Mouse (Mus musculus) stomach, postnatal 0 days (tissue): ENCODE measurements around the gene 1110004F10Rik.

ENCODE experiments used
- CTCF ChIP-seq: IDR thresholded peaks from 2 replicates; pipeline ENCODE4 v1.5.1; 2016; ENCODE audit warnings: antibody characterized with exemption, low read depth, mild to moderate bottlenecking, moderate library complexity
- EP300 ChIP-seq: optimal IDR thresholded peaks from 2 replicates; pipeline ENCODE3; 2016; ENCODE audit warnings: antibody characterized with exemption

DNA sequence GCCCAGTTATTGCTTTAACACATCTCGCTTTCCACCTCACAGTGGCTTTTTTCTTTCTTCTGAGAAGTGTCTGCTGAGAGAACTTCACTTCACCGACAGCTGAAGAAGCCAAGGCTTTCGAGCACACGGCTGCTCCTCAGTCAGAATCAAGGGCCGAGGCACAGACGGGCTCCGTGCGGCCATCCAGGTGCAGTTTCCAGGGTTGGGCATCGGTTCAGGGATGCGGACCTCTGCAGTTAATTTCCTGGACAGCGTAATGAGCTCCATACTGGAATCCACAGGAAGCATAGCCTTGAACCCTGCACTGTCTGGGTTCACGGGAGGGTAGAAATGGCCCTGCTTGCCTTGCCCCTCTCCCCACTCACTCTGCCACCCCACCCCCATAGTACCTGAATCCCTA lies 84.9 kb downstream of the 1110004F10Rik start:
- TF ChIP-seq EP300, result no peak
- no peak for TF ChIP-seq CTCF
